ENCODE assay signal across 16 mouse cellular contexts in the genomic region with DNA sequence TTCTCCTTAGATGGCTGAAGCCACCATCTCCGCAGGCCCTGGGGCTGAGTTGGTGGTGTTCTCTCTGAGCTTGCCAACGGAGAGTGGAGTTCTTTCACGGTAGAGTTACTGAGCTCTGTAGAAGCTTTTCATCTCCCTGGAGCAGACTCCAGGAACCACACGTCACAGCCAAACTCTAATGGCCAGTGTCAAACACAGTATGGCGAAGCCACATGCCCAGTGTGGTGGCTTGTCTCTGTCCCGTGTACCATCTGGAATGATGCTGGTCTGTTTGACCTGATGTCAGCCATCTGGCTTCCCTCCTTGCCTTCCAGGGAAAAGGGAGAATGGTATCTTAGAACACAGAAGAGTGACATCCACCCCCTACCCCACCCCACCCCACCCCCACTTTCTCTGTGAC. TPM values are rescaled to one million over a fixed set of nuclear protein-coding genes. Genes with fewer than 3 reads are reported as not detected.
DNase-seq lines count a peak whose midpoint lies in the region; ATAC-seq and TF ChIP-seq lines count a peak whose summit lies in the region.
"Had no signal": no experiment of that assay in that cellular context is flagged by ENCODE, and none has a peak within 500 bp of the region (broad histone marks: within the 10 kb centered on the region; RNA-seq: fewer than 3 reads in every experiment).

No protein-coding gene starts in this region.

- no peak for TF ChIP-seq POLR2A in brain, embryonic 14.5 days (IDR thresholded peaks at IDR 0.05; ENCODE audit: borderline replicate concordance, extremely low read depth, insufficient read depth, insufficient read length, poor library complexity, severe bottlenecking)

- 0 out of 2 replicates have a peak, but pooled peaks cover 3% of the 10 kb centered on the region for H3K4me1 ChIP-seq in hindbrain, embryonic 15.5 days (replicated peaks)
- H3K4me1 ChIP-seq: heart, embryonic 12.5 days; intestine, embryonic 15.5 days had no signal

- 59% methylated on average over 6 of the region's 6 CpGs for WGBS in hindbrain, embryonic 15.5 days

- H3K4me2 ChIP-seq in hindbrain, embryonic 15.5 days = no peak overlapping the region
- H3K4me2 ChIP-seq: forebrain, embryonic 13.5 days; heart, embryonic 12.5 days; intestine, embryonic 15.5 days had no signal

- peak; percentile 64; the same call in 1 of the 2 replicates for ATAC-seq in hindbrain, embryonic 15.5 days (ENCODE audit: low FRiP score, low read depth)
- ATAC-seq: forebrain, embryonic 13.5 days; forebrain, postnatal 0 days; intestine, embryonic 15.5 days had no signal

- H3K9ac ChIP-seq in hindbrain, embryonic 15.5 days = no peak overlapping the region
- H3K9ac ChIP-seq: forebrain, embryonic 13.5 days; forebrain, postnatal 0 days; heart, embryonic 12.5 days; intestine, embryonic 15.5 days had no signal

- no peaks in the 10 kb centered on the region for H3K9me3 ChIP-seq in hindbrain, embryonic 15.5 days
- H3K9me3 ChIP-seq: embryonic facial prominence, embryonic 10.5 days; forebrain, embryonic 13.5 days; heart, embryonic 12.5 days; intestine, embryonic 15.5 days had no signal

- peak; percentile 50 to 64 for DNase-seq in cerebellum, postnatal 14 days
- no peak for DNase-seq in cerebellum, postnatal 25 days
- peak; percentile 37 for DNase-seq in brain, adult 2 months (ENCODE audit: low read depth, low spot score)
- peak; percentile 27 for DNase-seq in brain, embryonic 14.5 days (ENCODE audit: low read depth)
- no peak for DNase-seq in embryo, embryonic 9.5 days (ENCODE audit: extremely low spot score)
- no peak for DNase-seq in lung, postnatal 10 days
- DNase-seq: adrenal gland, adult 8-10 months; cerebellum, postnatal 36 days; forebrain, postnatal 0 days; gastrocnemius, postnatal 14 days; kidney, adult 18-20 months had no signal

- H3K27me3 ChIP-seq in hindbrain, embryonic 15.5 days = no peaks in the 10 kb centered on the region
- H3K27me3 ChIP-seq: forebrain, embryonic 13.5 days; heart, embryonic 12.5 days; intestine, embryonic 15.5 days had no signal

- H3K27ac ChIP-seq in hindbrain, embryonic 15.5 days (replicated peaks) = no peak overlapping the region
- H3K27ac ChIP-seq: embryonic facial prominence, embryonic 10.5 days; forebrain, embryonic 13.5 days; intestine, embryonic 15.5 days had no signal

- H3K36me3 ChIP-seq in hindbrain, embryonic 15.5 days = peaks cover 16% of the 10 kb centered on the region

- TF ChIP-seq CTCF in brain, embryonic 14.5 days (IDR thresholded peaks at IDR 0.05; ENCODE audit: borderline replicate concordance, extremely low read depth, insufficient read depth, insufficient read length) = no peak

- H3K4me3 ChIP-seq in hindbrain, embryonic 15.5 days = no peak overlapping the region
- H3K4me3 ChIP-seq: embryonic facial prominence, embryonic 10.5 days; forebrain, embryonic 13.5 days; heart, embryonic 12.5 days; intestine, embryonic 15.5 days had no signal

RNA-seq across cellular contexts. Expression of a gene that starts 25.8 kb away (rescaled TPM):
- 34.1 and 38.6 TPM in 2 replicates for polyA plus RNA-seq in brain, embryonic 14.5 days (2012; rRNA removed)
- polyA plus RNA-seq in hindbrain, embryonic 15.5 days (2015; fragmentation: Nextera tagmentation; extraction: Ambion mirVana) = 70.3 and 71.8 TPM in 2 replicates

Comparison
In these comparisons a context has a peak if more than half of its experiments do, and no peak if none do; other contexts are left out.
1. DNase-seq: peak in cerebellum, postnatal 14 days (2 of 2), brain, adult 2 months (single experiment) and brain, embryonic 14.5 days (single experiment); none in cerebellum, postnatal 25 days (0 of 2), embryo, embryonic 9.5 days (single experiment) and lung, postnatal 10 days (single experiment).